Mouse (Mus musculus) neural tube, embryonic 14.5 days (tissue): ENCODE data around the gene Dtnb. TPM values are rescaled to one million over a fixed set of nuclear protein-coding genes. Genes with fewer than 3 reads are reported as not detected.

Experiments used
- ATAC-seq: fragments of 200-750 bp; cut with Nextera tagmentation; 2 replicates; pipeline ENCODE4 v1.8.0; 2017; ENCODE audit warnings: low read depth, mild to moderate bottlenecking, moderate TSS enrichment, moderate library complexity
- H3K27ac ChIP-seq: fragments of 300-500 bp; sonication (generic); 2 replicates; pipeline ENCODE4 v1.5.1; 2014; ENCODE audit warnings: low read depth, mild to moderate bottlenecking, control low read depth, low read length, moderate library complexity, mixed read lengths
- H3K27me3 ChIP-seq: fragments of 300-500 bp; sonication (generic); 2 replicates; pipeline ENCODE4 v1.6.1; 2014; ENCODE audit warnings: low read length; ENCODE audit not compliant: control insufficient read depth, insufficient read depth
- H3K36me3 ChIP-seq: fragments of 300-500 bp; sonication (generic); 2 replicates; pipeline ENCODE4 v1.6.1; 2014; ENCODE audit warnings: low read length, mixed read lengths; ENCODE audit not compliant: control insufficient read depth, insufficient read depth
- H3K4me1 ChIP-seq: fragments of 300-500 bp; sonication (generic); 2 replicates; pipeline ENCODE4 v1.6.1; 2014; ENCODE audit warnings: low read length; ENCODE audit not compliant: control insufficient read depth, insufficient read depth
- H3K4me2 ChIP-seq: fragments of 300-500 bp; sonication (generic); 2 replicates; pipeline ENCODE4 v1.6.1; 2014; ENCODE audit warnings: mild to moderate bottlenecking, low read depth, low read length, control low read depth
- H3K4me3 ChIP-seq: fragments of 300-500 bp; sonication (generic); 2 replicates; pipeline ENCODE4 v1.5.1; 2014; ENCODE audit warnings: low read depth, low read length, control low read depth, mixed read lengths
- H3K9ac ChIP-seq: fragments of 300-500 bp; sonication (generic); replicated peaks from 2 replicates; pipeline ENCODE4 v1.6.1; 2014; ENCODE audit warnings: low read depth, mild to moderate bottlenecking, control low read depth, low read length, mixed read lengths
- H3K9me3 ChIP-seq: fragments of 300-500 bp; sonication (generic); 2 replicates; pipeline ENCODE4 v1.6.1; 2016; ENCODE audit warnings: low read length; ENCODE audit not compliant: control insufficient read depth
- WGBS: fragments of 180-500 bp; shearing (Covaris S2); extraction: QIAGEN DNeasy Blood & Tissue Kit; methylation state at CpG from one replicate; pipeline ENCODE4 v1.1.7; 2014; 5-methylcytosine and 5-hydroxymethylcytosine counted together
- polyA plus RNA-seq: library from polyadenylated mRNA; unstranded; fragments of >200 nt; fragmentation: Nextera tagmentation; extraction: Ambion mirVana; gene quantifications from 2 replicates; pipeline ENCODE4 v1.2.1, GENCODE M21; 2014

Gene Dtnb
- polyA plus RNA-seq, 1 experiment from 2014 or later = 72.6 TPM

DNA sequence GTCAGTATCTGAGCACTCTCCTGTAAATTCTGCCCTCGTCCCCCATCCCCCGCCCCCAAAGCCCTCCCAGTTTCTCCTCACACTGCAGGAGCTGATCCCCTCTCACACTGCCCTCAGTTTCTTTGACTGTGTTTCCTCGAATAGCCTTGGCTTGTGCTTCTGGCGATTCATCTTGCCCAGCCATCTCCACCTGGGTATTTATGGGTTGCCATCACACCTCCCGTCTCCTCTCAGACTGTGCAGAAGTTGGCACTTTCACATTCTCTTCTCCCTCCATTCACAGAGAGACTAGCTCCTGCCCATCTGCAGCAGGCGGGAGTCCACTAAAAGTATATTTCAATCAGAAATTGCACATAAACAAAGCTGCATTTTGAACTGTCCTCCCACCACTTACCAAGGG lies 25.4 kb upstream of the Dtnb start:
- Histone ChIP-seq H3K9me3 (no peaks in the 10 kb centered on the region), H3K4me3 (no peak overlapping the region), H3K27me3 (no peaks in the 10 kb centered on the region), H3K27ac (no peak overlapping the region), H3K4me2 (no peak overlapping the region), H3K36me3 (no peaks in the 10 kb centered on the region), H3K4me1 (no peaks in the 10 kb centered on the region), H3K9ac (no peak overlapping the region)
- no peak for ATAC-seq
- 53% methylated on average over 6 of the region's 6 CpGs for WGBS

DNA sequence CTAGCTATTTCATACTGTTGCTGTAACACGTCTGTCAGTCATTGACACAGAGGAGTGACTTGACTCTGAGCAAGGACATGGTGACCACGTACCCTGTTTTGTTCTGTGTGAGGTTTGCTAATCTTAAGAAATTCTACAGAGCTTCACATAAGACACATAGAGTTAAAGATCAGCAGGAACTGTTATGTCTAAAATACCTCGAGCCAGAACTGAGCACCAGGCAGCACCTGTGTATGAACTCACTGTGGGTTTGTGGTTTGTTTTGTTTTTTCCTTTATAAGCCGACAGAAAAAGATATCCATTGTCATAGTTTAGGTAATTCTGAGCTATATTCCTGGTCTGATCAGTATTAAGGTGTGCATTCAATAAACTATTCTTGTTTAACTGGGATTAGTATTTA lies 24.7 kb upstream of the Dtnb start:
- Histone ChIP-seq H3K4me3 (no peak overlapping the region), H3K27me3 (no peaks in the 10 kb centered on the region), H3K4me1 (no peaks in the 10 kb centered on the region), H3K27ac (no peak overlapping the region), H3K9ac (no peak overlapping the region), H3K4me2 (no peak overlapping the region), H3K36me3 (no peaks in the 10 kb centered on the region), H3K9me3 (no peaks in the 10 kb centered on the region)
- no peak for ATAC-seq
- 70% methylated on average over 4 of the region's 4 CpGs for WGBS

DNA sequence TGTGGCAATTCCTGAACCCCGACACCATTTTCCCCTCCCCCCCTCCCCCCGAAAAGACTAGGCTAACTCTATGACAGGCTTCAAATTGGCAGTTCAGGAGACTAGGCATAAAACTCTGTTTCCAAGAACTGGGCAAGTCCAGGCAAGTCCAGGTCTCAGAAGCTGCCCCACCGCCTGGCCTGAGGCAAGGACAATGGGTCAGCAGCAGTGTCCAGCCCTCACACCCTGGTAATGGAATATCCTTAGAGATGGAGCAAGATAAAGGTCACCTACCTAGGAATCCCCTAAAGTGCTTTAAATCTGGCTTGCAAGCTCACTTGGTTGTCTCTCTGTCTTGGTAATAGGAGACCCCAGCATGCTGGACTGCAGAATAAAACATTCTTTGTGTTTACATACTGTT lies 24.3 kb upstream of the Dtnb start:
- Histone ChIP-seq H3K4me2 (no peak overlapping the region), H3K36me3 (no peaks in the 10 kb centered on the region), H3K4me3 (no peak overlapping the region), H3K9me3 (no peaks in the 10 kb centered on the region), H3K27ac (no peak overlapping the region), H3K27me3 (no peaks in the 10 kb centered on the region), H3K4me1 (no peaks in the 10 kb centered on the region), H3K9ac (no peak overlapping the region)
- no peak for ATAC-seq
- WGBS = 81% methylated on average over 3 of the region's 3 CpGs

DNA sequence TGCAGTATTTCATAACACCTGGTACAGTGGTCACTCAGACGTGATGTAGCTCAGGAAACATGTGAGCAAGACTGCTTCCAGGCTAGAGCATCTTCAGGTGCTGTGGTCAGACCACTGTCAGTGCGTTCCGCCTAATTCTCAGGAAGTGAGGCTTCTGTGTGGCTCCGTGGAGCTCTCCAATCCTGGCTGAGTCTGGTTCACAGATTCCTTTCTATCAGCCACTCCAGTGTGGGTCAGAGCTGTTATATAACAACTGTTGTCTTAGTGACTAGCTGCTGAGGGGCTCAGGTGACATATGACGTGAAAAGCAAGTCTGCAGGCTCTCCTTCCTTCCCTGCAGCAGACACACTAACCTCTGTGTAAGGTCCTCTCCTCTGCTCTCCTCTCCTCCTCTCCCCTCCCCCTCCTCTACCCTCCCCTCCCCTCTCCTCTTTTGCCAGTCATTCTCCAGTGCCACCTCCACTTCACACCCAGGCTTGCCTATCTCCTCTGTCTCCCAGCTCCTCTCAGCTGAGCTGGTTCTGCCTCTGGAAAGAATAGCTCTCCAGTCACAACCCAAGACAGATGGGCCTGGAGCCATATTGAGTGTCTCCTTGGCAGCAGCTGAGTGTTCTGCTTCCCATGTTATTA lies 23.5 kb upstream of the Dtnb start:
- 63% methylated on average over 5 of the region's 5 CpGs for WGBS

DNA sequence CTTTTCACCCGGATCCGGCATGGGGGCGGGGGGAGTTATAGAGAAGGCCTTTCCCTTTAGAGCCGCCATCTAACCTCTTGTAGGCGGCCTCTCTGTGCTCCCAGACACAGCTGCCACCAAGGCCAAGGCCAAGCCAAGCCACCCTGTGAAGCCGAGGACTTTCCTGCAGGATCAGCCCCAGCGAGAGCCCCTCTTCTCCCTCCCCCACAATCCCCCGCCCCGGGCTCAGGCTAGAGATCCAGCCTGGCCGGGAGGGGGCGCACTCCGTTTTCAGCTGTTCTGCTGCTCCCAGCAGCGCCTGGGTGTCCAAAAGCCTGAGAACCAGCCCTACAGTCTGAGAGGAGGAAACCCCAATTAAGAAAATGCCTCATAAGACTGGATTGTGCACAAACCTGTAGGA lies 21.9 kb upstream of the Dtnb start:
- no peaks in the 10 kb centered on the region for H3K4me1 ChIP-seq
- no peaks in the 10 kb centered on the region for H3K9me3 ChIP-seq
- H3K36me3 ChIP-seq = no peaks in the 10 kb centered on the region
- no peak overlapping the region for H3K9ac ChIP-seq
- H3K4me3 ChIP-seq = no peak overlapping the region
- H3K4me2 ChIP-seq = no peak overlapping the region
- 11% methylated on average over 13 of the region's 13 CpGs for WGBS
- H3K27me3 ChIP-seq = no peaks in the 10 kb centered on the region
- H3K27ac ChIP-seq = no peak overlapping the region
- ATAC-seq = no peak

More for the DNA sequence above, 23.5 kb upstream of the Dtnb start:
- Histone ChIP-seq H3K9me3 (no peaks in the 10 kb centered on the region), H3K9ac (no peak overlapping the region), H3K4me3 (no peak overlapping the region), H3K36me3 (no peaks in the 10 kb centered on the region), H3K27ac (no peak overlapping the region), H3K27me3 (no peaks in the 10 kb centered on the region), H3K4me2 (no peak overlapping the region), H3K4me1 (no peaks in the 10 kb centered on the region)
- no peak; the same call in 1 of the 2 replicates for ATAC-seq

DNA sequence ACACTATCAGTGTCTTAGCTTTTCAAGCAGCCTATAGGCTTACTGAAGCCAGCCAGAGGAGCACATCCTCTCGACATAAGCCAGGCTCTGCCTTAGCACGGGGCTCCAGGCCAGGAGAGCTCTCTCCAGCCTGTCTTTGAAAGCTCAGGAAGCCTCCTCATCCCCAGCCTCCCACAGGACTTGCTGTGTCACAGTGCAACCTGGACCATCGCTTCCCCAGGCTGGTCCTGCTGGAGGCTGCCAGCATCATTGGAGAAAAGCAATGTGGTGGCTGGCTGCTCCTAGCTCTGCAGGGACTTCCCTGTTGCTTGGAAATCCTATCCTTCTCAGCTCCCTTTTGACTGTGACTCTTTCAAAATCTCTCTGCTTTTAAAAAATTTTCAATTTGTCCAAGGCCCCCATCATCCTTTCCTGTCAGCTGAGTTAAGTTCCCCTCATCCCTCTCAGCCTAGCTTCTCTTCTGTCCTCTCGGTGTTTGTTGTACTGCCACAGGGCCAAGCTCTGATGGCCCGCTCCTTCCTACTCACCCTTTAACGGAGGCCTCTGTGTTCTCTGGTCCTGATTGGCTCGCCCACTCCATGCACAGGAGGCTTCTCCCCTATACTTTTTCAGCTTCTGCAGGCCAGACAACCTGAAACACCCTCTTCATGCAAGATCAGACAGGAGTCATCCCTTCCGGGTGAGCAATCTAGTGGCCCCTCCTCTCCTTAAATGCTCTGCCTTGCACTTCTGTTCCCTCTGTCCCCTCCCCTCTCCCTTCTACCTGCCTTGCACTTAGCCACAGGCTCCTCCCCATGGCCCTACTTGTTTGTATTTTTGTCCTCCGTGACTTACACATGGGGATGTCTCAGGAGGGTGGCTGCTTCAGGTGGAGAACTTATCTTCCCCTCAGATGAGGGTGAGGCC lies 14.5 kb upstream of the Dtnb start:
- Histone ChIP-seq H3K27me3 (no peaks in the 10 kb centered on the region), H3K4me1 (no peaks in the 10 kb centered on the region), H3K4me3 (no peak overlapping the region), H3K27ac (no peak overlapping the region), H3K36me3 (no peaks in the 10 kb centered on the region), H3K9ac (no peak overlapping the region), H3K9me3 (no peaks in the 10 kb centered on the region), H3K4me2 (no peak overlapping the region)
- no peak for ATAC-seq
- 59% methylated on average over 9 of the region's 9 CpGs for WGBS

DNA sequence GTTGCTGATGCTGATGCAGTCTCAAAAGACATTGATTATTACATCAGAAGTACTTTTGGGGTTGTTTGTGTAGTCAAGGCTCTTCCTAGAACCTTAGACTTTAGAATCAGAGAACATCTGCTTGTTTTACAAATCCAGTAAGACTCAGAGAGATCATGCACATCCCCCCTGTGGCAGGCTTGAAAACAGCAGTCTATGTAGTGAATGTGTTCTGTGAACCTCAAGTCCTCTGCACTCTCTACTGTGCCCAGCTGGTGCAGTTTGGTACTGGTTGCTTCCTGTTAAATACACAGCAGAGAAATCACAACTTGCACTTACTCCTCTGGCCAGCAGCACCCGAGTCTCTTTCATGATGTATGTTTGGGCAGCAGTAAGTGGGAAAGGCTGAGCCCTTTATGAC lies 11.6 kb upstream of the Dtnb start:
- Histone ChIP-seq H3K36me3 (no peaks in the 10 kb centered on the region), H3K9ac (no peak overlapping the region), H3K4me3 (no peak overlapping the region), H3K4me2 (no peak overlapping the region), H3K4me1 (no peaks in the 10 kb centered on the region), H3K27ac (no peak overlapping the region), H3K27me3 (no peaks in the 10 kb centered on the region), H3K9me3 (no peaks in the 10 kb centered on the region)
- WGBS = 25% methylated on average over 1 of the region's 1 CpGs
- ATAC-seq = peak; percentile 78; the same call in 1 of the 2 replicates

DNA sequence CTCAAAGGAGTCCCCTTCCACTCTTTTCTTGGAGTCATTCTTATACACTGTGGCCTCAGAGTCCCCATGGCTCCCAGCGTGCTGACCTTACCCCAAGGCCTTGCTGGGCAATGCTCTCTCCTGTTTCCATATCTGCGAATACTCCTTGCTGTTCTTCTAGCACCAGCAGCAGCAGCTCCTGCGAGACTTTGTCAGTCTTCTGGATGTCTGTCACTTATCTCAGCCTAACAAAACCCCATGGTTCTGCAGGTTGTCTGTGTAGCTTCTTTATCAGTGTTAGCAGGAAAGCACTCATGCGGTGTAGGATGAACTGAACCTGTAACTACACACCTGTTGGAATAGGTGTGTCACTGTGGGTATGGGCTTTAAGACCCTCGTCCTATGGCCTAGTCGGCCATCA lies 11.1 kb upstream of the Dtnb start:
- no peak for ATAC-seq

DNA sequence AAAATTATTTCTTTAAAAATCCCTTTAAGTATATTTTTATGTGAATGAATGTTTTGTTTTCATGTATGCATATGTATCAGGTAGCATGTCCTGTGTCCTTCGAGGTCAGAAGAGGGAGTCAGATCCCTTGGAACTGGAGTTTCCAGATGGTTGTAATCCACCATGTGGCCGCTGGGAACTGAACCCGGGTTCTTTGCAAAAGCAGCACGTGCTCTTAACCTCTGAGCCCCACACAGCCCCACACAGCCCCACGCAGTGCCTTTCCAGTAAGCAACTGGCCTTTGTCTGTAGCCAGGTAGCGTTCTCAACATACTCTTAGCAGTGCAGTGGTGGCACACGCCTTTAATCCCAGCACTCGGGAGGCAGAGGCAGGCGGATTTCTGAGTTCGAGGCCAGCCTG lies 9.4 kb upstream of the Dtnb start:
- ATAC-seq = no peak
- no peak overlapping the region for H3K4me3 ChIP-seq
- H3K9me3 ChIP-seq = no peaks in the 10 kb centered on the region
- no peak overlapping the region for H3K4me2 ChIP-seq
- H3K9ac ChIP-seq = no peak overlapping the region
- WGBS = 94% methylated on average over 10 of the region's 10 CpGs
- H3K27me3 ChIP-seq = no peaks in the 10 kb centered on the region
- H3K4me1 ChIP-seq = no peaks in the 10 kb centered on the region
- no peaks in the 10 kb centered on the region for H3K36me3 ChIP-seq
- no peak overlapping the region for H3K27ac ChIP-seq

More for the DNA sequence above, 11.1 kb upstream of the Dtnb start:
- WGBS = 89% methylated on average over 6 of the region's 6 CpGs
- H3K4me3 ChIP-seq = no peak overlapping the region
- no peaks in the 10 kb centered on the region for H3K27me3 ChIP-seq
- no peaks in the 10 kb centered on the region for H3K9me3 ChIP-seq
- H3K27ac ChIP-seq = no peak overlapping the region
- no peaks in the 10 kb centered on the region for H3K4me1 ChIP-seq
- H3K36me3 ChIP-seq = no peaks in the 10 kb centered on the region
- no peak overlapping the region for H3K9ac ChIP-seq
- H3K4me2 ChIP-seq = no peak overlapping the region
